Mouse (Mus musculus) hindbrain, embryonic 14.5 days (tissue): ENCODE measurements around the gene Slc39a3. TPM values are rescaled to one million over a fixed set of nuclear protein-coding genes. Genes with fewer than 3 reads are reported as not detected.
"Not testable (repeated sequence)": the region's sequence is repeated elsewhere in the genome, so short reads cannot be mapped to it uniquely, and the experiment has no call there.

ENCODE experiments used
- ATAC-seq: fragments of 200-750 bp; cut with Nextera tagmentation; 2 replicates; pipeline ENCODE4 v1.8.0; 2017; ENCODE audit warnings: moderate number of reproducible peaks, mild to moderate bottlenecking, moderate TSS enrichment, moderate library complexity; ENCODE audit not compliant: low FRiP score
- DNase-seq: peaks from one replicate; pipeline ENCODE4 v3.0.0-alpha.2; 2015; ENCODE audit warnings: low spot score
- H3K27ac ChIP-seq: fragments of 300-500 bp; sonication (generic); 2 replicates; pipeline ENCODE4 v1.5.1; 2014; ENCODE audit warnings: mild to moderate bottlenecking, moderate library complexity
- H3K27me3 ChIP-seq: fragments of 300-500 bp; sonication (generic); 2 replicates; pipeline ENCODE4 v1.6.1; 2014; ENCODE audit warnings: mild to moderate bottlenecking, low read length, mixed read lengths; ENCODE audit not compliant: control insufficient read depth, insufficient read depth
- H3K36me3 ChIP-seq: fragments of 300-500 bp; sonication (generic); replicated peaks from 2 replicates; pipeline ENCODE4 v1.6.1; 2014; ENCODE audit not compliant: control insufficient read depth, insufficient read depth
- H3K4me1 ChIP-seq: fragments of 300-500 bp; sonication (generic); replicated peaks from 2 replicates; pipeline ENCODE4 v1.6.1; 2014; ENCODE audit warnings: antibody characterized with exemption, low read length, mixed read lengths; ENCODE audit not compliant: control insufficient read depth, insufficient read depth
- H3K4me2 ChIP-seq: fragments of 300-500 bp; sonication (generic); replicated peaks from 2 replicates; pipeline ENCODE4 v1.6.1; 2014; ENCODE audit warnings: mild to moderate bottlenecking, moderate library complexity
- H3K4me3 ChIP-seq: fragments of 300-500 bp; sonication (generic); replicated peaks from 2 replicates; pipeline ENCODE4 v1.5.1; 2014; ENCODE audit warnings: mild to moderate bottlenecking, low read length
- H3K9ac ChIP-seq: fragments of 300-500 bp; sonication (generic); 2 replicates; pipeline ENCODE4 v1.6.1; 2014
- H3K9me3 ChIP-seq: fragments of 300-500 bp; sonication (generic); 2 replicates; pipeline ENCODE4 v1.6.1; 2016; ENCODE audit warnings: low read length; ENCODE audit not compliant: control insufficient read depth
- WGBS: fragments of 180-500 bp; shearing (Covaris S2); extraction: QIAGEN DNeasy Blood & Tissue Kit; methylation state at CpG from one replicate; pipeline ENCODE4 v1.1.7; 2014; 5-methylcytosine and 5-hydroxymethylcytosine counted together
- polyA plus RNA-seq: library from polyadenylated mRNA; unstranded; fragments of >200 nt; fragmentation: Nextera tagmentation; extraction: Ambion mirVana; gene quantifications from 2 replicates; pipeline ENCODE4 v1.2.1, GENCODE M21; 2014

Slc39a3 gene
- polyA plus RNA-seq, 1 experiment from 2014 or later, result 33.7 TPM

- Histone ChIP-seq H3K4me2 (peak within 1 kb of the TSS; percentile 79), H3K36me3 (peaks cover 17% of the 10 kb centered on the region)
- under 1% methylated on average over 35 of the region's 35 CpGs for WGBS
Measured at GRCm38 (mm10) chr10:81069836-81070235, 32.6 kb upstream of the Slc39a3 start, which contains the start of gene Thop1. Gene Thop1, plus strand, starts transcription at chr10:81070035.

DNA sequence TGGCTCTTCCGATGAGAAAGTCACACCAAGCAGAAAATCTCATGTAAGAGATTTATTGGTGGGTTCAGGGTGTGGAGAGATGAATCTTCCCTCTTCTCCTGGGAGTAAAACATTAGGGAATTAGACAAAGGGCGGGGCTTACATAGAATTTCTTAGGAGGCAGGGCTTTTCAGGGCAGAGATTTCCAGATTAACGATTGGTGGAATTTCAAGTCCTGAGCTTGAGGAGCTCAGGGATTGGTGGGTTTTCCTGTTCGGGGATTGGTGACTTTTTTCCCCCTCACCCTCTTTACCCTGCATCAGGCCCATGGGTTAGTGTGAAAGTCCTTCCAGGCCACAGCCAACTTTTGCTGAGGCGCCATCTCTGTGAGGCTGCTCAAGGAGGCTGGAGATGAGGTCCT lies 31.5 kb upstream of the Slc39a3 start:
- DNase-seq, result no peak
- WGBS, result 78% methylated on average over 5 of the region's 5 CpGs
- H3K27ac ChIP-seq, result no peak overlapping the region
- H3K36me3 ChIP-seq, result peaks cover 7% of the 10 kb centered on the region; the same call in 1 of the 2 replicates
- no peak for ATAC-seq
- no peaks in the 10 kb centered on the region for H3K9me3 ChIP-seq
- no peak overlapping the region for H3K4me3 ChIP-seq
- 0 out of 2 replicates have a peak overlapping the region, but pooled peaks have one; percentile 39 for H3K9ac ChIP-seq
- H3K4me1 ChIP-seq, result peaks cover 17% of the 10 kb centered on the region
- H3K27me3 ChIP-seq, result no peaks in the 10 kb centered on the region
- no peak overlapping the region for H3K4me2 ChIP-seq

More at GRCm38 (mm10) chr10:81069836-81070235, 32.6 kb upstream of the Slc39a3 start, which contains the start of gene Thop1:
- Histone ChIP-seq H3K9ac (peak within 1 kb of the TSS; percentile 83), H3K27ac (peak within 1 kb of the TSS; percentile 60), H3K4me3 (peak within 1 kb of the TSS; percentile 70), H3K4me1 (peaks cover 17% of the 10 kb centered on the region), H3K27me3 (no peaks in the 10 kb centered on the region), H3K9me3 (no peaks in the 10 kb centered on the region)
- peak; percentile 99 for DNase-seq
- ATAC-seq, result peak; percentile 97

GRCm38 (mm10) chr10:81064519-81064918 lies 27.3 kb upstream of the Slc39a3 start:
- not testable (repeated sequence) for H3K4me3 ChIP-seq, ATAC-seq, DNase-seq, H3K4me2 ChIP-seq, H3K9me3 ChIP-seq, H3K36me3 ChIP-seq, H3K27ac ChIP-seq, H3K27me3 ChIP-seq, H3K9ac ChIP-seq, H3K4me1 ChIP-seq
- 85% methylated on average over 8 of the region's 8 CpGs for WGBS

- Histone ChIP-seq H3K4me3 (no peak overlapping the region), H3K36me3 (no peaks in the 10 kb centered on the region), H3K4me1 (peaks cover 18% of the 10 kb centered on the region), H3K4me2 (no peak overlapping the region), H3K9me3 (no peaks in the 10 kb centered on the region), H3K9ac (no peak overlapping the region), H3K27me3 (no peaks in the 10 kb centered on the region), H3K27ac (no peak overlapping the region)
- ATAC-seq (no peak), DNase-seq (no peak)
- 66% methylated on average over 4 of the region's 4 CpGs for WGBS
Measured at GRCm38 (mm10) chr10:81062710-81063109, 25.5 kb upstream of the Slc39a3 start.

DNA sequence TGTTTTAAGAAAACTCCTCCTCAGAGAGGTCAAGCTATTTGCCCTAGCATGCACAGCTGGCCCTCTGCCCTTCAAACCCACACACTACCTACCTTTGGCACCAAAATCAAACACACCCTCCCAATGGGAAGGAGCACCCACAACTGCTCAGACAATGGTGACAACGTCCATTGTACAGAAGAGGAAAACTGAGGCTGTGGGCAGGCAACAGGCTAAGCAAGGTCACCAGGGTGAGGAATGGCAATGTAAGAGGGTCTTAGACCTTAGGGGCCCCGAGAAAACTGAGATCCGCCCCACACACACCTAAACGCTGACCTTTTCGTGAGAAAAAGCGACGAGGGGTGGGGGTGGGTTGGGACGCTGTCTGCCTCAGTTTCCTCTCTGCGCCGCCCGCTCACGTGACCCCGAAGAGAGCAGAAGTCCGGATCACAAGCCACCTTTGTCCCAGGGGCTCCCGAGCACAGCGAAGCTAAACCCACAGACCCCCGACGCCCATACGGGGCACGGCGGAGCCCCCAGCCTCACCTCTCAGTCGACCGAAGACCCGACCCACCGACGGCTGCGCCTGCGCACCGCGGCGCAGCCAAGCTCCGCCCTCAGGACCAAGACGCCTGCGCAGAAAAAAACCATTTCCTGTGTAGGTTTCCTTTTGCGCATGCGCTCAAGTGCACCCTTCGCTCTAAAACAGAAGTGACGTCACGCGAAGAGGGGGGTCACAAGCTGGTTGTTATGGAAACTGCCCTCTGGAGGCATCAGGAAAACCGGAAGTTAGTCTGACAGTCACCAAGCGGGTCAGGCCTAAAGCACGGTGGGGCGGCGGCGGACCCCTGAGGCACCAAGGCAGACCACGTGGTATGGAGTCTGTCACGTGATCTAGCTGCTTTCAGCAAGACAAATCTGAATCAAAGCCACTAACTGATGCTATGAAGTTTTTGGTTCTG lies 22.6 kb upstream of the Slc39a3 start, which contains the start of gene Sgta:
Gene Sgta (minus strand): TSS at position 579 of the 941 bp plus-strand sequence.
- WGBS, result under 1% methylated on average over 48 of the region's 48 CpGs
- Histone ChIP-seq H3K9ac (peak within 1 kb of the TSS; percentile 72), H3K4me2 (peak within 1 kb of the TSS; percentile 73)

DNA sequence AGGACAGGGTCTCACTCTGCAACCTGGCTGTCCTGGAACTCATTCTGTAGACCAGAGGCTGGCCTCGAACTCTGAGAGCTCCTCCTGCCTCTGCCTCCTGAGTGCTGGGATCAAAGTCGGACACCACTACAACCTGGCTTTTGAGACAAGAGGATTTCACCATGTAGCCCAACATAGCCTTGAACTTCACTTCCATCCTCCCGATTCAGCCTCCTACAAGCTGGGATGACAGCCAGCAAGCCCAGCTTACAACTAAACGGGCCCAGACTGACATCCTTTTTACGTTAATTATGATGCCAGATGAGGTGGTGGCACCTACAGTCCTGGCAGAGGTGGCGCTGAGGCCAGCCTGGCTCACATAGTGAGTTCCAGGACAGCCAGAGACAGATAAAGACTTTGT lies 21.7 kb upstream of the Slc39a3 start:
- Histone ChIP-seq H3K4me1 (peaks cover 18% of the 10 kb centered on the region), H3K27ac (no peak overlapping the region), H3K4me3 (peak overlapping the region; percentile 61), H3K4me2 (peak overlapping the region; percentile 73), H3K9me3 (no peaks in the 10 kb centered on the region), H3K36me3 (peaks cover 4% of the 10 kb centered on the region; the same call in 1 of the 2 replicates), H3K9ac (peak overlapping the region; percentile 72), H3K27me3 (no peaks in the 10 kb centered on the region)
- no peak for DNase-seq
- ATAC-seq, result no peak
- WGBS, result 94% methylated on average over 6 of the region's 6 CpGs

More for the DNA sequence above, 22.6 kb upstream of the Slc39a3 start, which contains the start of gene Sgta:
- Histone ChIP-seq H3K36me3 (peaks cover 4% of the 10 kb centered on the region; the same call in 1 of the 2 replicates), H3K27me3 (no peaks in the 10 kb centered on the region), H3K4me1 (peaks cover 18% of the 10 kb centered on the region), H3K4me3 (peak within 1 kb of the TSS; percentile 61), H3K9me3 (no peaks in the 10 kb centered on the region), H3K27ac (no peak within 1 kb of the TSS)
- ATAC-seq (peak; percentile 94), DNase-seq (peak; percentile 100)

DNA sequence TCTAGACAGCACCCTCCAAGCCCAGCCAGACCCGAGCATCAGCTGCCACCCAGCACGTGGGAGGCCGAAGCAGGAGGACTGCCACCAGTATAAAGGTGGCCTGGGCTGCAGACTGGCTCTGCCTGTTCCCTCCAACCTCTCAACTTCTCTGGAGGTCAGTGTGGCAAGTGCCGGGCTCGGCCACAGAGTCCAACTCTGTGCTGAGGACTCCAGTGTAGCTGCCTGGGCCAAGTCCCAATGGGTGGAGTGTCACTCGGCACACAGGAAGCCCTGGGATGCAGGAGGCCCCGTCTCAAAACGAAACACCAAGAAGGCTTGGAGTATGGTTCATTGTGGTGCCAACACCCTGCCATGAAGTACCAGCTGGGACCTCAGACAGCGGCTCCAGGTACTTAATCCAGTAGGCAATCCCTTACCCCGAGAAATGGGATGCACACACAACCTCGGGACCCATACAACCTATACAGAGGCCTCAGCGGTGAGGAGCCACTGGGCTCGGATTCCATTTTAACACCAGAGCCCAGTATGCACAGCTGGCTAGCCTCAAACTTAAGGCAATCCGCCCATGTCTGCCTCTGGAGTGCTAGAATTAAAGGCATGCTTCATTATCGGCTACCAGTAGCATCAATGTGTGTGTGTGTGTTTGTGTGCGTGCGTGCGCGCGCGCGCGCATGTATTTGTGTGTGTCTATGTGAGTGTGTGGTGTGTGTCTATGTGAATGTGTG lies 20.3 kb upstream of the Slc39a3 start:
- Histone ChIP-seq H3K27me3 (no peaks in the 10 kb centered on the region), H3K9me3 (no peaks in the 10 kb centered on the region), H3K27ac (no peak overlapping the region), H3K4me2 (no peak overlapping the region), H3K9ac (no peak overlapping the region), H3K36me3 (peaks cover 9% of the 10 kb centered on the region; the same call in 1 of the 2 replicates), H3K4me3 (no peak overlapping the region), H3K4me1 (peaks cover 18% of the 10 kb centered on the region)
- ATAC-seq (no peak), DNase-seq (no peak)
- WGBS, result 95% methylated on average over 23 of the region's 23 CpGs

- not testable (repeated sequence) for H3K27ac ChIP-seq, ATAC-seq, H3K4me3 ChIP-seq, H3K27me3 ChIP-seq, H3K9ac ChIP-seq, H3K9me3 ChIP-seq, DNase-seq, H3K4me2 ChIP-seq
- Histone ChIP-seq H3K4me1 (peaks cover 18% of the 10 kb centered on the region), H3K36me3 (peaks cover 25% of the 10 kb centered on the region)
- 89% methylated on average over 11 of the region's 11 CpGs for WGBS
Measured at GRCm38 (mm10) chr10:81055802-81056340, 18.6 kb upstream of the Slc39a3 start.
